Mouse (Mus musculus): ENCODE data around the gene Gcnt2.

DNA sequence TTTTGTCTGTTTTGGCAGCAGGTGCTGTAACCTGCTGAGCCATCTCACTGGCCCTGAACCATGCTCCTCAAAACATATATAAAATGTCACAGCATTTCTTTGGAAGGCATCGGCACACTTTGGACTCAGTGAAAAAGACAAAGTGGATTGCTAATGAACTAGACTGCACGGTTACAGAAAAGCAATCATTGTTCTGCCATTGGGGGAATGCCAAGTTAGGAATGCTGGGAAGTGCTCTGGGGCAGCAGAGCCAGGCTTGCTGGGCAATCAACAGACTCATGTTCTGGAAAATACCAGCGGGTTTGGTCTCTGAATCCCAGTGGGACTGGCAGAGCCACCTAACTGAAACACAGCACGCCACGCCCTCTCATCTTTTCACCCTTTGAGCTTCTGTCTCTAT, 31.0 kb downstream of the Gcnt2 start:
- TF ChIP-seq CTCF (conservative IDR thresholded peaks at IDR 0.05; ENCODE audit: insufficient read depth, insufficient read length, low read depth, low read length) (no peak), POLR2A (IDR thresholded peaks at IDR 0.05; ENCODE audit: low read depth, low read length) (no peak)
